Comparison of ENCODE assay signal across 9 mouse cellular contexts in genomic region chr17:34561200-34561599, GRCm38 (mm10). TPM values are rescaled to one million over a fixed set of nuclear protein-coding genes. Genes with fewer than 3 reads are reported as not detected.
DNase-seq lines count a peak whose midpoint lies in the region; ATAC-seq and TF ChIP-seq lines count a peak whose summit lies in the region.
"Had no signal": no experiment of that assay in that cellular context is flagged by ENCODE, and none has a peak within 500 bp of the region (broad histone marks: within the 10 kb centered on the region; RNA-seq: fewer than 3 reads in every experiment).

No protein-coding gene starts in this region.

- no peak for DNase-seq in hindbrain, embryonic 11.5 days (ENCODE audit: low spot score)
- DNase-seq in A20 (ENCODE audit: low read depth, low spot score) (peak; percentile 83), MEL (ENCODE audit: low read depth, low spot score) (peak; percentile 89)
- no peak for DNase-seq in liver, embryonic 13.5 days
- DNase-seq in cerebellum, postnatal 4 days (ENCODE audit: low spot score in 2 of 2): no peak
- DNase-seq in layer of hippocampus, adult 2 months (ENCODE audit: low spot score in 2 of 2): no peak
- DNase-seq in left cerebral cortex, postnatal 36 days (ENCODE audit: low spot score in 2 of 2): no peak

- intact Hi-C loops in left cerebral cortex, postnatal 36 days (cut with DNase I): no loop called here

- no peak overlapping the region for H3K4me2 ChIP-seq in hindbrain, embryonic 13.5 days
- no peak overlapping the region for H3K4me2 ChIP-seq in hindbrain, embryonic 11.5 days (replicated peaks; ENCODE audit: low read depth, low read length)
- 0 out of 2 replicates have a peak overlapping the region, but pooled peaks have one; percentile 32 for H3K4me2 ChIP-seq in liver, embryonic 13.5 days

- peaks cover 10% of the 10 kb centered on the region; the same call in 1 of the 2 replicates for H3K4me1 ChIP-seq in hindbrain, embryonic 13.5 days (replicated peaks)
- H3K4me1 ChIP-seq in hindbrain, embryonic 11.5 days (replicated peaks; ENCODE audit: control insufficient read depth, insufficient read depth, low read length): peaks cover 3% of the 10 kb centered on the region; the same call in 1 of the 2 replicates
- peaks cover 7 to 18% of the 10 kb centered on the region in 2 experiments for H3K4me1 ChIP-seq in MEL (ENCODE audit: control insufficient read depth in 1 of 2, insufficient read depth in 2 of 2, low read length in 2 of 2)
- peaks cover 29% of the 10 kb centered on the region for H3K4me1 ChIP-seq in liver, embryonic 13.5 days (replicated peaks)

- 0 out of 2 replicates have a peak overlapping the region, but pooled peaks have one; percentile 19 for H3K9ac ChIP-seq in hindbrain, embryonic 13.5 days
- no peak overlapping the region for H3K9ac ChIP-seq in hindbrain, embryonic 11.5 days (ENCODE audit: low read depth, low read length)
- peak overlapping the region; percentile 43 for H3K9ac ChIP-seq in MEL (ENCODE audit: control insufficient read depth, low read depth, low read length, poor library complexity, severe bottlenecking)
- H3K9ac ChIP-seq in liver, embryonic 13.5 days: no peak overlapping the region

- ATAC-seq in hindbrain, embryonic 13.5 days (ENCODE audit: low FRiP score): no peak
- no peak for ATAC-seq in hindbrain, embryonic 11.5 days (ENCODE audit: low FRiP score)
- no peak for ATAC-seq in liver, embryonic 13.5 days (ENCODE audit: low read depth)

- no peaks in the 10 kb centered on the region for H3K36me3 ChIP-seq in hindbrain, embryonic 13.5 days
- H3K36me3 ChIP-seq in hindbrain, embryonic 11.5 days (ENCODE audit: control insufficient read depth, insufficient read depth, low read length): no peaks in the 10 kb centered on the region
- H3K36me3 ChIP-seq in MEL (ENCODE audit: control insufficient read depth in 1 of 2, insufficient read depth in 2 of 2, low read length in 2 of 2): peaks cover 0 to 10% of the 10 kb centered on the region in 2 experiments; a peak in 2 of 4 replicates
- no peaks in the 10 kb centered on the region for H3K36me3 ChIP-seq in liver, embryonic 13.5 days

- no peaks in the 10 kb centered on the region for H3K9me3 ChIP-seq in hindbrain, embryonic 13.5 days
- no peaks in the 10 kb centered on the region for H3K9me3 ChIP-seq in hindbrain, embryonic 11.5 days (ENCODE audit: control insufficient read depth, low read length)
- no peaks in the 10 kb centered on the region for H3K9me3 ChIP-seq in MEL (replicated peaks; ENCODE audit: insufficient read depth, low read length)
- H3K9me3 ChIP-seq in liver, embryonic 13.5 days (replicated peaks): no peaks in the 10 kb centered on the region

- no peak overlapping the region for H3K4me3 ChIP-seq in hindbrain, embryonic 13.5 days
- H3K4me3 ChIP-seq in hindbrain, embryonic 11.5 days (ENCODE audit: low read depth, low read length): no peak overlapping the region
- H3K4me3 ChIP-seq in MEL (ENCODE audit: control insufficient read depth in 1 of 2, insufficient read depth in 1 of 2, low read depth in 2 of 2, low read length in 2 of 2): peak overlapping the region; percentile 34 to 36
- H3K4me3 ChIP-seq in liver, embryonic 13.5 days (replicated peaks): no peak overlapping the region
- H3K4me3 ChIP-seq in layer of hippocampus, adult 2 months: no peak overlapping the region
- H3K4me3 ChIP-seq: myocyte had no signal

- no peak overlapping the region for H3K27ac ChIP-seq in hindbrain, embryonic 13.5 days
- no peak overlapping the region for H3K27ac ChIP-seq in hindbrain, embryonic 11.5 days (ENCODE audit: low read depth, low read length)
- peak overlapping the region; percentile 67 for H3K27ac ChIP-seq in MEL (ENCODE audit: control insufficient read depth, low read depth, low read length)
- no peak overlapping the region for H3K27ac ChIP-seq in liver, embryonic 13.5 days
- H3K27ac ChIP-seq in layer of hippocampus, adult 2 months: no peak overlapping the region

- no peaks in the 10 kb centered on the region for H3K79me2 ChIP-seq in MEL (ENCODE audit: control insufficient read depth, insufficient read depth, low read length, poor library complexity)

- TF ChIP-seq POLR2A in MEL (IDR thresholded peaks at IDR 0.05; ENCODE audit: control insufficient read depth in 1 of 2, insufficient read depth in 1 of 2, low read depth in 1 of 2, low read length in 2 of 2, poor library complexity in 1 of 2): peak; percentile 14 to 43; a peak in 1 of 4 replicates

- H3K27me3 ChIP-seq in hindbrain, embryonic 13.5 days: peaks cover 8% of the 10 kb centered on the region; the same call in 1 of the 2 replicates
- H3K27me3 ChIP-seq in hindbrain, embryonic 11.5 days (ENCODE audit: control insufficient read depth, insufficient read depth, low read length): 0 out of 2 replicates have a peak, but pooled peaks cover 2% of the 10 kb centered on the region
- H3K27me3 ChIP-seq in MEL (ENCODE audit: control insufficient read depth in 1 of 2, insufficient read depth in 2 of 2, low read length in 2 of 2): peaks cover 0 to 4% of the 10 kb centered on the region in 2 experiments; a peak in 2 of 4 replicates
- H3K27me3 ChIP-seq in liver, embryonic 13.5 days: peaks cover 7% of the 10 kb centered on the region; the same call in 1 of the 2 replicates

- TF ChIP-seq CTCF in MEL (IDR thresholded peaks at IDR 0.05 in 2 of 3, conservative IDR thresholded peaks at IDR 0.05 in 1 of 3; ENCODE audit: control insufficient read depth in 1 of 3, insufficient read depth in 1 of 3, low read depth in 2 of 3, low read length in 3 of 3, poor library complexity in 1 of 3, severe bottlenecking in 1 of 3): no peak
- no peak for TF ChIP-seq CTCF in layer of hippocampus, adult 2 months (conservative IDR thresholded peaks at IDR 0.05)

- 41% methylated on average over 8 of the region's 8 CpGs for WGBS in hindbrain, embryonic 13.5 days
- 60% methylated on average over 8 of the region's 8 CpGs for WGBS in hindbrain, embryonic 11.5 days
- WGBS in liver, embryonic 13.5 days (ENCODE audit: insufficient replicate concordance): 22% methylated on average over 8 of the region's 8 CpGs

- TF ChIP-seq RAD21 in MEL (IDR thresholded peaks at IDR 0.05; ENCODE audit: low read depth, low read length): no peak

- TF ChIP-seq EP300 in MEL (IDR thresholded peaks at IDR 0.05; ENCODE audit: low read depth in 1 of 2, low read length in 2 of 2): peak in 1 of 2 experiments; percentile 41; a peak in 3 of 4 replicates

TF ChIP-seq in MEL, 35 proteins besides CTCF, POLR2A, EP300 and RAD21 (continues in another document):
- peak; percentile 41; the same call in 1 of the 2 replicates for TF ChIP-seq TBP (IDR thresholded peaks at IDR 0.05; ENCODE audit: low read depth, low read length)

RNA-seq across cellular contexts. Expression of gene Notch4, which starts 2.9 kb away (rescaled TPM):
- polyA plus RNA-seq in hindbrain, embryonic 13.5 days (2015; fragmentation: Nextera tagmentation; extraction: Ambion mirVana): 7.4 and 8.4 TPM in 2 replicates
- 9.6 and 11.6 TPM in 2 replicates for polyA plus RNA-seq in hindbrain, embryonic 11.5 days (2014; fragmentation: Nextera tagmentation; extraction: Ambion mirVana)
- total RNA-seq in MEL (2012; rRNA removed): 0.10 and 0.15 TPM in 2 replicates
- 10 to 100 TPM in 1 of 2 experiments, under 1 TPM in 1; 0.33 to 21.9 TPM for polyA plus RNA-seq in MEL (2012; ENCODE audit: insufficient read depth in 1 of 2, insufficient read length in 2 of 2, low read depth in 1 of 2, low replicate concordance in 2 of 2, missing spikeins in 1 of 2)
- polyA plus RNA-seq in liver, embryonic 13.5 days (2015; fragmentation: Nextera tagmentation; extraction: Ambion mirVana): 0.43 and 0.55 TPM in 2 replicates
- total RNA-seq in layer of hippocampus, adult 2 months (2021): 10 to 100 TPM; 11.0 to 15.9 TPM
- 10 to 100 TPM; 11.3 to 16.1 TPM for total RNA-seq in left cerebral cortex, postnatal 36 days (2021)

RNA-seq across cellular contexts. Expression of gene Gpsm3, which starts 28.4 kb away (rescaled TPM):
- 3.2 and 4.9 TPM in 2 replicates for polyA plus RNA-seq in hindbrain, embryonic 13.5 days (2015; fragmentation: Nextera tagmentation; extraction: Ambion mirVana)
- 3.2 and 5.9 TPM in 2 replicates for polyA plus RNA-seq in hindbrain, embryonic 11.5 days (2014; fragmentation: Nextera tagmentation; extraction: Ambion mirVana)
- 10.6 and 12.0 TPM in 2 replicates for total RNA-seq in MEL (2012; rRNA removed)
- 10 to 100 TPM in 1 of 2 experiments, not detected in 1; 37.8 TPM for polyA plus RNA-seq in MEL (2012; ENCODE audit: insufficient read depth in 1 of 2, insufficient read length in 2 of 2, low read depth in 1 of 2, low replicate concordance in 2 of 2, missing spikeins in 1 of 2)
- 8.5 and 8.9 TPM in 2 replicates for polyA plus RNA-seq in liver, embryonic 13.5 days (2015; fragmentation: Nextera tagmentation; extraction: Ambion mirVana)
- 1 to 10 TPM; 2.4 to 2.5 TPM for total RNA-seq in layer of hippocampus, adult 2 months (2021)
- 1 to 10 TPM; 2.6 to 2.9 TPM for total RNA-seq in left cerebral cortex, postnatal 36 days (2021)

RNA-seq across cellular contexts. Expression of gene Pbx2, which starts 29.9 kb away (rescaled TPM):
- 8.9 and 10.6 TPM in 2 replicates for polyA plus RNA-seq in hindbrain, embryonic 13.5 days (2015; fragmentation: Nextera tagmentation; extraction: Ambion mirVana)
- polyA plus RNA-seq in hindbrain, embryonic 11.5 days (2014; fragmentation: Nextera tagmentation; extraction: Ambion mirVana): 16.6 and 17.3 TPM in 2 replicates
- 40.3 and 42.4 TPM in 2 replicates for total RNA-seq in MEL (2012; rRNA removed)
- 10 to 100 TPM in 1 of 2 experiments, not detected in 1; 76.7 TPM for polyA plus RNA-seq in MEL (2012; ENCODE audit: insufficient read depth in 1 of 2, insufficient read length in 2 of 2, low read depth in 1 of 2, low replicate concordance in 2 of 2, missing spikeins in 1 of 2)
- 3.8 TPM in 2 replicates for polyA plus RNA-seq in liver, embryonic 13.5 days (2015; fragmentation: Nextera tagmentation; extraction: Ambion mirVana)
- total RNA-seq in layer of hippocampus, adult 2 months (2021): 10 to 100 TPM; 66.9 to 69.5 TPM
- total RNA-seq in left cerebral cortex, postnatal 36 days (2021): 10 to 100 TPM; 53.2 to 58.4 TPM

RNA-seq across cellular contexts. Expression of gene Ager, which starts 36.5 kb away (rescaled TPM):
- polyA plus RNA-seq in hindbrain, embryonic 13.5 days (2015; fragmentation: Nextera tagmentation; extraction: Ambion mirVana): 1.9 and 2.1 TPM in 2 replicates
- 1.7 and 2.2 TPM in 2 replicates for polyA plus RNA-seq in hindbrain, embryonic 11.5 days (2014; fragmentation: Nextera tagmentation; extraction: Ambion mirVana)
- 0.27 and 0.62 TPM in 2 replicates for total RNA-seq in MEL (2012; rRNA removed)
- 1 to 10 TPM in 1 of 2 experiments, not detected in 1; 3.7 TPM for polyA plus RNA-seq in MEL (2012; ENCODE audit: insufficient read depth in 1 of 2, insufficient read length in 2 of 2, low read depth in 1 of 2, low replicate concordance in 2 of 2, missing spikeins in 1 of 2)
- polyA plus RNA-seq in liver, embryonic 13.5 days (2015; fragmentation: Nextera tagmentation; extraction: Ambion mirVana): 0.68 and 0.72 TPM in 2 replicates
- under 1 TPM; 0.79 to 0.83 TPM for total RNA-seq in layer of hippocampus, adult 2 months (2021)
- under 1 TPM; 0.30 to 0.75 TPM for total RNA-seq in left cerebral cortex, postnatal 36 days (2021)

RNA-seq across cellular contexts. Expression of gene Rnf5, which starts 42.3 kb away (rescaled TPM):
- 299 and 301 TPM in 2 replicates for polyA plus RNA-seq in hindbrain, embryonic 13.5 days (2015; fragmentation: Nextera tagmentation; extraction: Ambion mirVana)
- polyA plus RNA-seq in hindbrain, embryonic 11.5 days (2014; fragmentation: Nextera tagmentation; extraction: Ambion mirVana): 175 and 182 TPM in 2 replicates
- 23.5 and 24.8 TPM in 2 replicates for total RNA-seq in MEL (2012; rRNA removed)
- 10 to 100 TPM in 1 of 2 experiments, not detected in 1; 85.1 TPM for polyA plus RNA-seq in MEL (2012; ENCODE audit: insufficient read depth in 1 of 2, insufficient read length in 2 of 2, low read depth in 1 of 2, low replicate concordance in 2 of 2, missing spikeins in 1 of 2)
- 86.1 and 93.6 TPM in 2 replicates for polyA plus RNA-seq in liver, embryonic 13.5 days (2015; fragmentation: Nextera tagmentation; extraction: Ambion mirVana)
- 10 to 100 TPM; 72.1 to 80.3 TPM for total RNA-seq in layer of hippocampus, adult 2 months (2021)
- total RNA-seq in left cerebral cortex, postnatal 36 days (2021): 10 to 100 TPM; 66.9 to 72.0 TPM

Comparison
In these comparisons a context has a peak if more than half of its experiments do, and no peak if none do; other contexts are left out.
1. H3K9ac ChIP-seq: peak in hindbrain, embryonic 13.5 days (single experiment) and MEL (single experiment); none in hindbrain, embryonic 11.5 days (single experiment) and liver, embryonic 13.5 days (single experiment).
2. H3K4me3 ChIP-seq: peak in MEL (2 of 2); none in hindbrain, embryonic 13.5 days (single experiment), hindbrain, embryonic 11.5 days (single experiment), liver, embryonic 13.5 days (single experiment) and layer of hippocampus, adult 2 months (single experiment).
3. DNase-seq: peak in A20 (single experiment) and MEL (single experiment); none in hindbrain, embryonic 11.5 days (single experiment), liver, embryonic 13.5 days (single experiment), cerebellum, postnatal 4 days (0 of 2), layer of hippocampus, adult 2 months (0 of 2) and left cerebral cortex, postnatal 36 days (0 of 2).